ENCODE assay signal across 21 mouse cellular contexts in genomic region chr9:60089441-60089840, GRCm38 (mm10).
"Had no signal": no experiment of that assay in that cellular context is flagged by ENCODE, and none has a peak within 500 bp of the region (broad histone marks: within the 10 kb centered on the region; RNA-seq: fewer than 3 reads in every experiment).

No protein-coding gene starts in this region.

- H3K9ac ChIP-seq: limb, embryonic 13.5 days; liver, embryonic 12.5 days; liver, embryonic 15.5 days; lung, embryonic 15.5 days; midbrain, embryonic 13.5 days; neural tube, embryonic 13.5 days had no signal

- H3K36me3 ChIP-seq: limb, embryonic 10.5 days; limb, embryonic 13.5 days; liver, embryonic 12.5 days; liver, embryonic 15.5 days; lung, embryonic 15.5 days; midbrain, embryonic 10.5 days; midbrain, embryonic 13.5 days; neural tube, embryonic 13.5 days had no signal

- DNase-seq: kidney, adult 2 months; kidney, postnatal 36 days; liver; lung, adult 18-20 months; lung, postnatal 10 days; lung, postnatal 36 days; thymus, adult 2 months; thymus, postnatal 14 days; thymus, postnatal 4 days had no signal

- ATAC-seq: intestine, postnatal 0 days; liver, embryonic 12.5 days; midbrain, embryonic 13.5 days; midbrain, embryonic 16.5 days had no signal

- H3K27me3 ChIP-seq: liver, embryonic 12.5 days; liver, embryonic 15.5 days; lung, embryonic 15.5 days; midbrain, embryonic 13.5 days; neural tube, embryonic 13.5 days had no signal

- H3K4me3 ChIP-seq: limb, embryonic 10.5 days; limb, embryonic 13.5 days; liver, embryonic 12.5 days; liver, embryonic 15.5 days; lung, embryonic 15.5 days; megakaryocyte, embryonic 14.5 days; midbrain, embryonic 10.5 days; midbrain, embryonic 13.5 days; myocyte; neural tube, embryonic 13.5 days had no signal

- H3K27ac ChIP-seq: limb, embryonic 13.5 days; liver, embryonic 12.5 days; liver, embryonic 15.5 days; lung, embryonic 15.5 days; midbrain, embryonic 10.5 days; midbrain, embryonic 13.5 days; neural tube, embryonic 13.5 days had no signal

- H3K4me2 ChIP-seq: limb, embryonic 13.5 days; liver, embryonic 12.5 days; liver, embryonic 15.5 days; lung, embryonic 15.5 days; midbrain, embryonic 13.5 days; neural tube, embryonic 13.5 days had no signal

- H3K4me1 ChIP-seq: liver, embryonic 12.5 days; liver, embryonic 15.5 days; lung, embryonic 15.5 days; neural tube, embryonic 13.5 days had no signal

- H3K9me3 ChIP-seq: limb, embryonic 10.5 days; limb, embryonic 13.5 days; liver, embryonic 12.5 days; liver, embryonic 15.5 days; lung, embryonic 15.5 days; megakaryocyte, embryonic 14.5 days; midbrain, embryonic 10.5 days; midbrain, embryonic 13.5 days; neural tube, embryonic 13.5 days had no signal
